Mouse (Mus musculus) neural tube, embryonic 15.5 days (tissue): ENCODE data around the gene Cmpk1. TPM values are rescaled to one million over a fixed set of nuclear protein-coding genes. Genes with fewer than 3 reads are reported as not detected.

Experiments
- ATAC-seq: fragments of 200-750 bp; cut with Nextera tagmentation; 2 replicates; pipeline ENCODE4 v1.8.0; 2017; ENCODE audit warnings: mild to moderate bottlenecking, moderate TSS enrichment, moderate library complexity; ENCODE audit not compliant: low FRiP score
- H3K27ac ChIP-seq: fragments of 300-500 bp; sonication (generic); replicated peaks from 2 replicates; pipeline ENCODE4 v1.5.1; 2015; ENCODE audit warnings: mild to moderate bottlenecking, inconsistent platforms
- H3K27me3 ChIP-seq: fragments of 300-500 bp; sonication (generic); replicated peaks from 2 replicates; pipeline ENCODE4 v1.6.1; 2015; ENCODE audit warnings: inconsistent platforms
- H3K36me3 ChIP-seq: fragments of 300-500 bp; sonication (generic); 2 replicates; pipeline ENCODE4 v1.6.1; 2015; ENCODE audit warnings: inconsistent platforms
- H3K4me1 ChIP-seq: fragments of 300-500 bp; sonication (generic); 2 replicates; pipeline ENCODE4 v1.6.1; 2015; ENCODE audit warnings: inconsistent platforms
- H3K4me2 ChIP-seq: fragments of 300-500 bp; sonication (generic); 2 replicates; pipeline ENCODE4 v1.6.1; 2015; ENCODE audit warnings: inconsistent platforms, mild to moderate bottlenecking, moderate library complexity
- H3K4me3 ChIP-seq: fragments of 300-500 bp; sonication (generic); replicated peaks from 2 replicates; pipeline ENCODE4 v1.5.1; 2015; ENCODE audit warnings: mild to moderate bottlenecking, inconsistent platforms
- H3K9ac ChIP-seq: fragments of 300-500 bp; sonication (generic); replicated peaks from 2 replicates; pipeline ENCODE4 v1.6.1; 2015; ENCODE audit warnings: mild to moderate bottlenecking, inconsistent platforms
- H3K9me3 ChIP-seq: fragments of 300-500 bp; sonication (generic); replicated peaks from 2 replicates; pipeline ENCODE4 v1.6.1; 2016; ENCODE audit warnings: inconsistent platforms
- WGBS: fragments of 180-500 bp; shearing (Covaris S2); methylation state at CpG from one replicate; pipeline ENCODE4 v1.1.7; 2015; ENCODE audit warnings: mixed read lengths; 5-methylcytosine and 5-hydroxymethylcytosine counted together
- polyA plus RNA-seq: library from polyadenylated mRNA; unstranded; fragments of >200 nt; fragmentation: Nextera tagmentation; extraction: Ambion mirVana; gene quantifications from 2 replicates; pipeline ENCODE4 v1.2.1, GENCODE M21; 2015

Gene Cmpk1
- polyA plus RNA-seq, 1 experiment from 2014 or later = 210 TPM

DNA sequence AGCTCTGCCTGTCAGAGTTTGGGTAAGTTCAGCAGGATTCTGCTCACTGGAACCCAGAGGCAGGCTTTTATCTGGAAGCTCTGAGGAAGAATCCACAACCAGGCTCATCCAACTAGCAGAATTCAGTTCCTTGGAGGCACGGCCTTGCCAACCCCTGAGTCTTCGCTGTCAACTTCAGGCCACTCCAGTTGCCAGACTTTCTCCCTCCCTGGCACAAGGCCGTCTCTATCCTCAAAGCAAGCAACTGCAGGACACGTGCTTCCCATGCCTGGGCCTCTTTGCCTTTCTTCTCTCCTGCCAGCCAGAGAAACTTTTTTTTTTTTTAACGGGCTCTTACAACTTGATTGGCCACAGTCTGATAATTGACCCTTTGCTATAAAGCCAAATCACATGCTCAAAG lies 42.0 kb downstream of the Cmpk1 start:
- H3K27me3 ChIP-seq = peaks cover 40% of the 10 kb centered on the region
- no peaks in the 10 kb centered on the region for H3K36me3 ChIP-seq
- H3K4me1 ChIP-seq = peaks cover 9% of the 10 kb centered on the region; the same call in 1 of the 2 replicates
- no peak overlapping the region for H3K9ac ChIP-seq
- 26% methylated on average over 5 of the region's 5 CpGs for WGBS
- no peaks in the 10 kb centered on the region for H3K9me3 ChIP-seq
- no peak overlapping the region for H3K4me2 ChIP-seq
- no peak for ATAC-seq
- H3K4me3 ChIP-seq = no peak overlapping the region
- no peak overlapping the region for H3K27ac ChIP-seq

DNA sequence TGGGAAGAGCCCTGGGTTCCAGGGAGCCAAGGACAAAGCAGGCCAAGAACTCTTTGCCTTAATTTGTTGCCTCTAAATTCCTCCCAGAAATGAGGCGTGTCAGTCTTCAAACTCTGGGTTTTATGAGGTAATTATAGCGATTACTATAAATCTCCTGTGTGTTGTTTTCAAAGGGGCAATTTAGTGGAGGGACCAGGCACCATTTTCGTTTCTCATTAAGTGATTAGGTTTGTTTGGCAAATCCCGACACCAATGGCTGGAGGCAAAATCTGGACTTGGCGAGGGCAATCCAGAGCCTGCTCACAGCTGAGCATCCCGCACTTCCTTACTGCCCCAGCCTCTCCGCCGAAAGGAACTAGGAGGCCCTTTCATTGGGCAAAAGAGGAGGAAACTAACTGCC lies 44.5 kb downstream of the Cmpk1 start:
- Histone ChIP-seq H3K36me3 (no peaks in the 10 kb centered on the region), H3K27ac (no peak overlapping the region), H3K4me1 (peaks cover 9% of the 10 kb centered on the region; the same call in 1 of the 2 replicates), H3K27me3 (peaks cover 33% of the 10 kb centered on the region), H3K4me3 (no peak overlapping the region), H3K9me3 (no peaks in the 10 kb centered on the region), H3K9ac (no peak overlapping the region), H3K4me2 (no peak overlapping the region)
- ATAC-seq = no peak
- 10% methylated on average over 8 of the region's 8 CpGs for WGBS

GRCm38 (mm10) chr4:114942112-114942511 lies 44.9 kb downstream of the Cmpk1 start:
- Histone ChIP-seq H3K9ac (no peak overlapping the region), H3K4me1 (peaks cover 9% of the 10 kb centered on the region; the same call in 1 of the 2 replicates), H3K27me3 (peaks cover 33% of the 10 kb centered on the region), H3K4me3 (no peak overlapping the region), H3K36me3 (no peaks in the 10 kb centered on the region), H3K9me3 (no peaks in the 10 kb centered on the region), H3K27ac (no peak overlapping the region), H3K4me2 (no peak overlapping the region)
- no peak for ATAC-seq
- WGBS = 28% methylated on average over 4 of the region's 4 CpGs

DNA sequence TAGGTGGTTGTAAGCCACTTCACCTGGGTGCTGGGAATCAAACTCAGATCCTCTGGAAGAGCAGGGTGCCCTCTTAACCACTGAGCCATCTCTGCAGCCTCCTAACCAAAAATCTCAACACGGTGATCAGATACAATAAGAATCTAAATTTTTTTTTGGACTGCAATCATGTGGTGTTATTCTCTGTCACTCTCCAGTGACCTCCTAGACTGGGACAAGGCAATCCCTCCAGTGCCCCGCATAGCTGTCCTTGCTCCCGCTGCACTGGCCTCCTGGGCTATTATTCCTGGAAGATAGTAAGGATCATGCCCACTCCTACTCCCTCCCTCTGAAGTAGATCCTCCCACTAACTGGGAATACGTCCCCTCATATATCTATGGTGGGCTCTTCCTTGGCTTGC lies 45.7 kb downstream of the Cmpk1 start:
- WGBS = 60% methylated on average over 4 of the region's 4 CpGs
- Histone ChIP-seq H3K4me1 (peaks cover 9% of the 10 kb centered on the region; the same call in 1 of the 2 replicates), H3K9ac (no peak overlapping the region), H3K27ac (no peak overlapping the region), H3K4me3 (no peak overlapping the region), H3K36me3 (no peaks in the 10 kb centered on the region), H3K9me3 (no peaks in the 10 kb centered on the region), H3K27me3 (peaks cover 25% of the 10 kb centered on the region), H3K4me2 (no peak overlapping the region)
- no peak for ATAC-seq

DNA sequence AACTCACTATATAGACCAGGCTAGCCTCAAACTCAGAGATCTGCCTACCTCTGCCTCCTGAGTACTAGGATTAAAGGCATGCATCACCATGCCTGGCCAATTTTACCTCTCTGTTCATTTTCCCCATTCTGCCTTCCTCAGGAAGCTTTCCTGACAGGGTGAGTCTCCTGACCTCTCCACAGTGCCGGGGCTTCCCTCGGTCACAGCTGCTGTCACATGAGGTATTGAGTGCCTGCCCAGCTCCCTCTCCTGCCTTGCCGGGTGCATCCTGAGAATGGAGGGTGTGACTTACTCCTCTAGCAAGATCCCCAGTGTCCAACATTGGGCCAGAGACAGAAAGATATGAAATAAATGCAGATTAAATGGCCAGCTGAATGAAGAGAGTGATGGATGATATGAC lies 48.8 kb downstream of the Cmpk1 start:
- Histone ChIP-seq H3K4me2 (no peak overlapping the region), H3K9ac (no peak overlapping the region), H3K36me3 (no peaks in the 10 kb centered on the region), H3K27me3 (peaks cover 11% of the 10 kb centered on the region), H3K9me3 (no peaks in the 10 kb centered on the region), H3K4me3 (no peak overlapping the region), H3K27ac (no peak overlapping the region), H3K4me1 (peaks cover 9% of the 10 kb centered on the region; the same call in 1 of the 2 replicates)
- no peak for ATAC-seq
- WGBS = 62% methylated on average over 3 of the region's 3 CpGs

DNA sequence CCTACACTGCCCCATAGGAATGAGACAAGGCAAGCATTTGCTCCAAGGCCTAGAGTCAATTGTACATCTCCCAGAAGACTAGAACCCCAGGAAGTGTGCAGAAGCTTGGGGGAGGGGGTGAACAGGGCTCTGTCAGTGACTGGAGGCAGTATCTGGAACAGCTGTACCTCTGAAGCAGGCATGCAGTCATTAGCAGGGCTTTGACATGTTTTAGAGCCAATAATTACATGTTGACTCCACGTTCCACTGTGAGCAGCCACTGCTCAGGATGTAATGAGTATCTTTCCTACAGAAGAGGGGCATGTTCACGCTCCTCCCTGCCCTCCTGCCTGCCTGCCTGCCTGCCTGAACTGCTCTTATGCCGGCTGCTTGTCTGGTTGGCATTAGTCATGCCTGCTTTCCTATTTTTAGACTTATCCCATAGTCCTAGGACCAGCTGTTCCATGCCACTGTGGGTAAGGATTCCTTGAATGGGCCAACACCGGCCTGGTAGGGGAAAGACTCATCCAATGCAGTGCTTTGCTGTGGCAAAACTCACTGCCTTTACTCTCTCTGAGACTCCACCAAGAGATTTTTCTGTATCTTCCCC lies 49.5 kb downstream of the Cmpk1 start:
- Histone ChIP-seq H3K36me3 (no peaks in the 10 kb centered on the region), H3K27me3 (peaks cover 12% of the 10 kb centered on the region), H3K9ac (no peak overlapping the region), H3K9me3 (no peaks in the 10 kb centered on the region), H3K27ac (no peak overlapping the region), H3K4me1 (peaks cover 7% of the 10 kb centered on the region; the same call in 1 of the 2 replicates), H3K4me3 (no peak overlapping the region), H3K4me2 (no peak overlapping the region)
- WGBS = 53% methylated on average over 4 of the region's 4 CpGs
- ATAC-seq = no peak

DNA sequence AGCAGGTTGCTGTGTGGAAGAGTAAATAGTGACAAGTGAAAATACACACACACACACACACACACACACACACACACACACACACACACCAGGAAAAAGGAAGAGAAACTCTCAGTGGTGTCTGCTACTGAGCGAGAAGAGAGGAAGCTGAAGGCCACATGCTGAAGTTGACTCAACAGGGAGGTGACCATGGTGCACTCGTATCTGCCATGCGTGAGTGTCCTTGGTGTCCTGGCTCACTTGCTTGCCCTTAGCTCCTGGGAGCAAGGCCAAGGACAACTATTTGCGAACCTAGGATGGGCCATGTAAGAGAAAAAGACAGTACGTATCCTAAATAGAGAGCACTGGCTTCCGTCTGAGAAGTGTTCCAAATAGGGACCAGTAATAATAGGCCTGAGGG lies 52.9 kb downstream of the Cmpk1 start:
- no peak for ATAC-seq
- H3K9me3 ChIP-seq = no peaks in the 10 kb centered on the region
- H3K27ac ChIP-seq = no peak overlapping the region
- H3K27me3 ChIP-seq = peaks cover 28% of the 10 kb centered on the region
- H3K36me3 ChIP-seq = no peaks in the 10 kb centered on the region
- H3K4me1 ChIP-seq = no peaks in the 10 kb centered on the region
- WGBS = 87% methylated on average over 6 of the region's 6 CpGs
- no peak overlapping the region for H3K9ac ChIP-seq
- H3K4me2 ChIP-seq = no peak overlapping the region
- no peak overlapping the region for H3K4me3 ChIP-seq

DNA sequence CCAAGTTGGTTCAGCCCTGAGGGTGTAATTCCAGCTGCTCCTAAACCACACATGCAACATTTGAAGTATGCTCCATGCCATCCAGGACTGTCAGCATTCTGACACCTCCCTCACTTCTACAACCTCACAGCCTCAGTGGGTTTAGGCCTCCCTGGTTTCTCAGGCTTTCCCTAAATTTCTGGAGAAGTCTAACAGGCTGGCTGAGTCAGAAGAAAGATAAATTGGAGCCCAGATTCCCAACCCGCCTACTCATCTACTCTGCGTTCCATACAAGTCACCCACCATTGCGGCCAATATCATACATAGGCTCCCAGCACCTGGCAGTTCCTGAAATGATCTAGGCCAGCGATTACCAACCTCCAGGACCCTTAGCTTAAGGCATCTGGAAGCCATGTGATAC lies 54.3 kb downstream of the Cmpk1 start:
- ATAC-seq = no peak
- H3K27me3 ChIP-seq = peaks cover 39% of the 10 kb centered on the region

DNA sequence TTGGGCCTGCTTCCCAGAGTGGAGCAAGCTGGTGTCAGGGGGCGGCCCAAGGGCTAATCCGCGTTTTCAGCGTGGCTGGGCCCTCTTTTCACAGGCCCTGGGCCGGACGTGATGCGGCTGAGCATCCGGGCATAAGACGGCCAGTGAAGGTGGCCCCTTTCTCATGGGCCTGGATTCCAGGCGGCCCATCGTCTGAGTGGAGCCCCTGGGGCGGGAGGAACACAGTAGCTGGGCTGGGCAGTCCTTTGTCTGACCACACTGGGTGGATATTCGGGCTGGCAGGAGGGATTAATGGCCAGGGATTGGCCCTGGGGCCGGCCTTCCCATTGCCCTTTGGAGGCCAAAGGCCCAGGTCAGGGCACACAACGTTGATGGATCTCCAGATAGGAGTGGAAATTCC lies 57.9 kb downstream of the Cmpk1 start:
- no peaks in the 10 kb centered on the region for H3K9me3 ChIP-seq
- H3K4me1 ChIP-seq = peaks cover 14% of the 10 kb centered on the region
- WGBS = 19% methylated on average over 15 of the region's 15 CpGs
- no peak for ATAC-seq
- H3K27me3 ChIP-seq = peaks cover 69% of the 10 kb centered on the region
- H3K36me3 ChIP-seq = no peaks in the 10 kb centered on the region
- no peak overlapping the region for H3K4me3 ChIP-seq
- H3K9ac ChIP-seq = no peak overlapping the region
- no peak overlapping the region for H3K27ac ChIP-seq
- no peak overlapping the region for H3K4me2 ChIP-seq

More for the DNA sequence above, 54.3 kb downstream of the Cmpk1 start:
- no peaks in the 10 kb centered on the region for H3K9me3 ChIP-seq
- no peaks in the 10 kb centered on the region for H3K36me3 ChIP-seq
- no peak overlapping the region for H3K4me3 ChIP-seq
- H3K4me2 ChIP-seq = no peak overlapping the region
- no peak overlapping the region for H3K27ac ChIP-seq
- no peak overlapping the region for H3K9ac ChIP-seq
- 94% methylated on average over 4 of the region's 4 CpGs for WGBS
- H3K4me1 ChIP-seq = no peaks in the 10 kb centered on the region

DNA sequence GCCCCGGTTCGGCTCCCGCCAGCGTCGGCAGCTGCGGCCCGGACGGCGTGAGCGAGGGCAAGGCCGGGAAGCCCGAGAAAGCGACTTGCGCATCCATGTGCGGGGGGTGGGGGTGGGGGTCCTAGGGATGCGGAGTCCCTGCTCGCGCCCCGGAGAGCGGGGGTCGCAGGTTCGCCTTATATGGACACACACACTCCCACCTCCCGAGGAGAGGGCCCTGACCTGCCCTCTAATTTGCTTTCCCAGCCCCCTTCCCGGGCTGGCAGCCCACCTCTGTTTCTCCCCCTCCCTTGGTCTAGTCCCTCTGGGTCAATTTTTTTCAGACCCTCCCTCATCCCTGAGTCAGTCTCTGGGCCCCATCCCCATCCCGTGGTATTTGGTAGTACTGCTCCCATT lies 61.1 kb downstream of the Cmpk1 start, which contains the start of gene Foxe3:
Foxe3 (minus strand) TSS at position 97 of the 396 bp plus-strand sequence.
- WGBS = 2% methylated on average over 25 of the region's 25 CpGs
- no peak for ATAC-seq
- H3K27me3 ChIP-seq = peaks cover 86% of the 10 kb centered on the region
- no peaks in the 10 kb centered on the region for H3K9me3 ChIP-seq
- peak within 1 kb of the TSS; percentile 64 for H3K4me2 ChIP-seq
- no peak within 1 kb of the TSS for H3K27ac ChIP-seq
- H3K9ac ChIP-seq = no peak within 1 kb of the TSS
- peaks cover 14% of the 10 kb centered on the region for H3K4me1 ChIP-seq
- H3K36me3 ChIP-seq = no peaks in the 10 kb centered on the region
- H3K4me3 ChIP-seq = peak within 1 kb of the TSS; percentile 40

- H3K4me2 ChIP-seq = peak overlapping the region; percentile 64
- H3K4me3 ChIP-seq = peak overlapping the region; percentile 40
- H3K27me3 ChIP-seq = peaks cover 84% of the 10 kb centered on the region
- no peak overlapping the region for H3K27ac ChIP-seq
- peak; percentile 60; the same call in 1 of the 2 replicates for ATAC-seq
- WGBS = under 1% methylated on average over 116 of the region's 125 CpGs
- H3K9me3 ChIP-seq = no peaks in the 10 kb centered on the region
- H3K9ac ChIP-seq = no peak overlapping the region
- H3K36me3 ChIP-seq = no peaks in the 10 kb centered on the region
- peaks cover 14% of the 10 kb centered on the region for H3K4me1 ChIP-seq
Observed at GRCm38 (mm10) chr4:114924971-114925916, 61.8 kb downstream of the Cmpk1 start.

DNA sequence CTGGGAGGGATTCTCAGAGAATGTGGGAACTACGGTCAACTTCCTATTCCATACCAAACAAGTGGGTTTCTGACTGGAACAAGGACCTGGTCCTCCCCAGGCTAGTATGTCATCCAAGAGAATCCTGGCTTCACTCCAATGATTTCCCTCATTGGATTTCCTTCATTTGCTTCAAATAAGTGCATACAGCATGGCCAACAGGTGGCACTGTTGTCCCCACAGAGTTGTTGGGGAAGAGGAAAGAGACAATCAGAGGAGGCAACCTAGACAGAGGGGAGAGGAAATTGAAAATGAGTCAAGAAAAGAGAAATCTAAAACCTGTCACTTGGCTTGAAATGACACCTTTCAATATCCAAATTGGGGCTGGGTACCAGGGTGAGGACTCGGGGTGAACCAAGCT lies 70.0 kb downstream of the Cmpk1 start:
- WGBS = 41% methylated on average over 2 of the region's 2 CpGs

More for the DNA sequence above, 70.0 kb downstream of the Cmpk1 start:
- Histone ChIP-seq H3K36me3 (no peaks in the 10 kb centered on the region), H3K4me3 (no peak overlapping the region), H3K27me3 (peaks cover 77% of the 10 kb centered on the region), H3K9ac (no peak overlapping the region), H3K4me1 (0 out of 2 replicates have a peak, but pooled peaks cover 2% of the 10 kb centered on the region), H3K9me3 (no peaks in the 10 kb centered on the region), H3K27ac (no peak overlapping the region), H3K4me2 (no peak overlapping the region)
- ATAC-seq = no peak
